Mouse (Mus musculus): ENCODE results near the gene Btbd9.
A peak's percentile ranks its signal among the peaks of the same experiment; 100 is the strongest.

- TF ChIP-seq CEBPB (IDR thresholded peaks at IDR 0.05; ENCODE audit: low read depth): no peak
- peak; percentile 50 for TF ChIP-seq CTCF (IDR thresholded peaks at IDR 0.05; ENCODE audit: control insufficient read depth, insufficient read depth, insufficient read length)
- TF ChIP-seq MAX (IDR thresholded peaks at IDR 0.05): no peak
- TF ChIP-seq FOSL1 (IDR thresholded peaks at IDR 0.05; ENCODE audit: insufficient read depth, low read length, poor library complexity, severe bottlenecking): no peak
- no peak for TF ChIP-seq USF1 (IDR thresholded peaks at IDR 0.05; ENCODE audit: low read depth)
- no peak for TF ChIP-seq MYOG (IDR thresholded peaks at IDR 0.05; ENCODE audit: control insufficient read depth, extremely low read depth, insufficient read length)
Observed at GRCm38 (mm10) chr17:30559536-30559935, 16.8 kb downstream of the Btbd9 start.

Data from C2C12 (cell line).